Mouse (Mus musculus) B cell, adult 67 days (primary cell): ENCODE results near the gene Zswim4. TPM values are rescaled to one million over a fixed set of nuclear protein-coding genes. Genes with fewer than 3 reads are reported as not detected.

Source experiments
- total RNA-seq, 2 experiments: library from RNA; stranded (reverse); gene quantifications; 4 replicates each; pipeline ENCODE4 v1.2.4; 2023

The Zswim4 gene
- 10 to 100 TPM; 22.8 to 24.8 TPM for total RNA-seq

DNA sequence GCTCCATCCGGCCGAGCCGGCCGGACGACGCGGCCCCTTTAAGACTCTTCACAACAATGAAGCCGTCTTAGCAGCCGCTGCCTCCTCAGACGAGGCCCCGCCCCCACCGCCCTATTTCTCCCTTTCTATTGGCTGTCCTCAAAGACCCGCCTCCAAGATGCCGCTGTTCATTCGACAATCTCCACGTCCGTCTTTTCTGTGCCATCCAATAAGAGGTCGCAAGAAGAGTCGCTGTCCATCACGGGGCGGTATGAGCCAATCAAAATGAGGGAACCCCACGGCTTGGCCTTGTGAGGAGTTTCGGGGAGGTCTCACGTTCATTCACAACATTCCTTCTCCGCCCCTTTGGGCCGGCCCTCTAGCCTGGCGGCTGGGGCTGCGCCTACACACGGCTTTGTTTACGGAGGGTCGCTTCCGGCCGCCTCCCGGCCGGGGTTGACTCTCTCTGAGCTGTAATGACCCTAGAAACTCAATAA is at the start of gene Zswim4:
Gene Zswim4, minus strand, starts transcription at position 58 of the 476 bp plus-strand sequence.

DNA sequence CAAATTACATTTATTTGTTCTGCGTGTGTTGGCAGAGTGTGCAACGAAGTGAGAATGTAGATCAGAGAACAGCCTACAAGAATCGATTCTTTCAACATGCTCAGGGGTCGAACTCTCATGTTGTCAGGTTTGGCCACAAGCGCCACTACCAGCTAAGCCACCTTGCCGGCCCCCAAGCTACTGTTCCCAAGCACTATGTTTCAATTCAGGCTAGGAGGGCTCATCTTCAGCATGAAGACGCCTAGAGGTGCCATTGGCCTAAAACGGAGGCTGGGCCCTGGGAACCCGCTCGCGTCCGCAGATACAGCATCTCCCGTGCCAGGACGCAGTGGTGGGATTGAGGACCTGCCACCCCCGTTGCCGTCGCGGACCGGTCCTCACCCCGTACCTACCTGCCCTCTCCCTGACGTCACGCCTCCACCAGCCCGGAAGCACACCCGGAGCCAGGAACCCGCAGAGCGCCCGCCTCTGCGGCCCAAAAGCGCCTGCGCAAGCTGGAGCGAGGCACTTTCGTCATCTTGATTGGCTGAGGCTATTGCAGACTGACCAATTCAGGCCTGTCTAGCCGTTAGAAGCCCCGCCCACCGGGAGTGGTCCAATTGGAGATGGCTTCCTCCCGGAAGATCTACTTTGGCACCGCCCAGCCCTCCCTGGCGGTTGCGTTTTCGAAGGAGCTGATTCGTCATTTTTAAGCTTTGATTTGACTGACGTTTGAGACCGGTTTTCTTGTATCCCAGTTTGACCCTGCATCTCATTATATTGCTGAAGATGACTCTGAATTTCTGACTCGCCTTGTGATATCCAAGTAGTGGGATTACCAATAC is 33.3 kb upstream of the Zswim4 start, which contains the start of gene Ccdc130:
Gene Ccdc130, minus strand, starts transcription at position 431 of the 824 bp plus-strand sequence.

DNA sequence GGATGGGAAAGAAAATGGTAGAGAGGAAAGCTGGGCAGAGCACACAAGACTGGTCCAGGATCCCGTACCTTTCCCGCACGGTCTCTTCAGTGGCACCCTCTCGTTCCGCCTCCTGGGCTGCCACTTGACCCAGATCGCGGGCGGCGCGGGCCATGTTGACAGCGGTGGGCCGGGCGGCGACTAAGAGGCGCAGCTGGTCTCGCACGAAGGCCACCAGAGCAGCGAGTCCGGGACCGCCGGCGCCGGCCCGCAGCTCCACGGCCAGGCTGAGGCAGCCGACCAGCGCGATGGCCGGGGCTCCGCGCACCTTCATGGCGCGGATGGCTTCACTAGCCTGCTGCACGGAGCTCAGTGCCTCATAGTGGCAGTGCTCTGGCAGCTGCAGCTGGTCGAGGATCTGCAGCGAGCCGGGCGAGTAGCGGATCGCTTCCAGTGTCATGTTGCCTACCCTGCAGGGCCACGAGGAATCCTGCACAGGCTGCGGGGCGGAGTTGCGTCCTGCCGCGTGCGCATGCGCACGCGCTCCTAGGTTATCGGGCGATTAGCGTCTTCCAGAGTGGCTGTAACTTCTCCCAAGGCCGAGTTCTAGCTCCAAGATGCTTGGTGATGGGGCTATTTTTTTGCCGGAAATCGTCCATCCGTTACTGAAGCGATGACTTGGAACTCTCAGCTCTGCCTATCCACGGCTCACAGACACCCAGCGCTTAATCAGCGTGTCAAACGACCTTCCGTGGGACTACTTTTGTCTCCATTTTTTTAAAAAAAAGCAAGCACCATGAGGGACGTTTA is 20.2 kb upstream of the Zswim4 start, which contains the start of gene Mri1:
Gene Mri1, minus strand, starts transcription at position 505 of the 789 bp plus-strand sequence.

GRCm38 (mm10) chr8:84249257-84250170 is 12.7 kb upstream of the Zswim4 start, which contains the start of gene D8Ertd738e:
Gene D8Ertd738e (minus strand): TSS chr8:84249719.

DNA sequence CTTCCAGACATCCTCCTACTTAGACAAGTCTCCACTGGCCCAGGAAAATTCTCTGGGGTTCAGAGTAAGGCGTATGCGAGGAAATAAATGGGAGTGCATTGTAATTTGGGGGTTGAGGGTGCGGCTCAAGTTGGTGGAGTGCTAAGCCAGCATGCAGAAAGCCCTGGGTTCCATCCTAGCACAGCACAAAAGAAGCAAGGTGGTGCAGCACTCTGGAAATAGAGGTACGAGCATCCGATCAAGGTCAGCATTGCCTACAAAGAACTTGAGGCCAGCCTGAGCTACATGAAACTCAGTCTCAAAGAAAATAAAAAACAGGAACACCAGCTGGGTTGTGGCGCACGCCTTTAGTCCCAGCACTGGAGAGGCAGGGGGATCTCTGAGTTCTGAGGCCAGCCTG is 51.7 kb downstream of the Zswim4 start, which contains the start of gene Nanos3:
Gene Nanos3, minus strand, starts transcription at position 101 of the 400 bp plus-strand sequence.

Other genes starting within 250 kb of the Zswim4 start
- 10 to 100 TPM; 53.9 to 61.1 TPM for gene Samd1, start 239.4 kb downstream of the Zswim4 start, total RNA-seq
- gene 1700067K01Rik, start 235.6 kb downstream of the Zswim4 start, total RNA-seq, result under 1 TPM; 0.53 to 0.58 TPM
- not detected for gene 2210011C24Rik, start 224.9 kb downstream of the Zswim4 start, total RNA-seq
- gene Palm3, start 215.6 kb downstream of the Zswim4 start, total RNA-seq, result not detected
- 100 to 1,000 TPM; 107 to 110 TPM for gene Il27ra, start 194.5 kb downstream of the Zswim4 start, total RNA-seq
- not detected for gene Rln3, start 192.1 kb downstream of the Zswim4 start, total RNA-seq
- gene Gm10643, start 171.9 kb downstream of the Zswim4 start, total RNA-seq, result 1 to 10 TPM; 3.3 to 5.1 TPM
- 10 to 100 TPM; 66.0 to 85.3 TPM for gene Rfx1, start 170.2 kb downstream of the Zswim4 start, total RNA-seq
- 10 to 100 TPM; 53.6 to 55.6 TPM for gene Dcaf15, start 132.3 kb downstream of the Zswim4 start, total RNA-seq
- gene Podnl1, start 111.1 kb downstream of the Zswim4 start, total RNA-seq, result under 1 TPM; 0.36 to 0.46 TPM
- gene Cc2d1a, start 89.1 kb downstream of the Zswim4 start, total RNA-seq, result 10 to 100 TPM; 33.4 to 38.3 TPM
- 1 to 10 TPM in 1 of 2 experiments, under 1 TPM in 1; 0.77 to 2.1 TPM for gene 4930432K21Rik, start 89.0 kb downstream of the Zswim4 start, total RNA-seq
- not detected for gene Nanos3, start 51.8 kb downstream of the Zswim4 start, total RNA-seq
- 100 to 1,000 TPM; 182 to 191 TPM for gene D8Ertd738e, start 12.7 kb upstream of the Zswim4 start, total RNA-seq
- gene Mri1, start 20.3 kb upstream of the Zswim4 start, total RNA-seq, result 10 to 100 TPM; 37.0 to 38.6 TPM
- 10 to 100 TPM; 26.5 to 34.3 TPM for gene Ccdc130, start 33.3 kb upstream of the Zswim4 start, total RNA-seq
- gene Cacna1a, start 151.4 kb upstream of the Zswim4 start, total RNA-seq, result 1 to 10 TPM; 2.4 to 5.7 TPM